In the genomic region with DNA sequence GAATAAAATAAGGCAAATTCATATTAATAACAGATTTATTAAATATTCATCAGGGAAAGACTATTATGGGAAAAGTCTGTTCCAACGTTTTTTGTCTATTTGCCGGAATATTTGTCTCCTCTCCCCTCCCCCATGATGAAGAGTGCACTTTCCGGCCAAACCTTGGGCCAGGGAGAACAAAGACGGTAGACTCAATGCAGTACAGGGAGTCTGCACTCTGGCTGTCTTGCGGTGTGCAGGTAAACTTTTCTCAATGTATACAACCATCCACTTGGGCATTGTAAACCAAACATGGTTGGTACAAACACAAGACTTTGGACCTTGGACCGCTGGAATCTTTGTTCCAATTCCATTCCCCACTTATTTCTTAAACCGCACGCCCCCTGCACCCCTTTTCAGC, we compare ENCODE assay signal across 15 mouse cellular contexts.
DNase-seq lines count a peak whose midpoint lies in the region; ATAC-seq and TF ChIP-seq lines count a peak whose summit lies in the region.
"Had no signal": no experiment of that assay in that cellular context is flagged by ENCODE, and none has a peak within 500 bp of the region (broad histone marks: within the 10 kb centered on the region; RNA-seq: fewer than 3 reads in every experiment).

No protein-coding gene starts in this region.

- no peak overlapping the region for H3K27ac ChIP-seq in forebrain, embryonic 11.5 days (ENCODE audit: low read depth, low read length)
- no peak overlapping the region for H3K27ac ChIP-seq in forebrain, postnatal 0 days (ENCODE audit: low read depth, low read length)
- H3K27ac ChIP-seq in hindbrain, embryonic 16.5 days (ENCODE audit: low read depth, low read length) = no peak overlapping the region
- no peak overlapping the region for H3K27ac ChIP-seq in hindbrain, embryonic 10.5 days
- no peak overlapping the region for H3K27ac ChIP-seq in hindbrain, postnatal 0 days
- H3K27ac ChIP-seq: limb, embryonic 15.5 days had no signal

- peak overlapping the region; percentile 22; the same call in 1 of the 2 replicates for H3K4me2 ChIP-seq in forebrain, embryonic 11.5 days (ENCODE audit: low read depth, low read length, severe bottlenecking)
- no peak overlapping the region for H3K4me2 ChIP-seq in forebrain, postnatal 0 days (ENCODE audit: low read depth)
- H3K4me2 ChIP-seq in hindbrain, embryonic 16.5 days (ENCODE audit: low read length) = no peak overlapping the region
- no peak overlapping the region for H3K4me2 ChIP-seq in hindbrain, postnatal 0 days (ENCODE audit: low read depth, low read length)
- H3K4me2 ChIP-seq: limb, embryonic 15.5 days; lung, embryonic 14.5 days had no signal

- no peak overlapping the region for H3K4me3 ChIP-seq in forebrain, embryonic 11.5 days (ENCODE audit: low read depth, low read length)
- H3K4me3 ChIP-seq in forebrain, postnatal 0 days (ENCODE audit: low read depth, low read length) = no peak overlapping the region
- no peak overlapping the region for H3K4me3 ChIP-seq in hindbrain, embryonic 16.5 days (ENCODE audit: low read length)
- no peak overlapping the region for H3K4me3 ChIP-seq in hindbrain, embryonic 10.5 days
- no peak overlapping the region for H3K4me3 ChIP-seq in hindbrain, postnatal 0 days (ENCODE audit: low read length)
- H3K4me3 ChIP-seq: limb, embryonic 15.5 days had no signal

- H3K4me1 ChIP-seq in forebrain, embryonic 11.5 days (replicated peaks; ENCODE audit: control insufficient read depth, insufficient read depth, low read length) = no peaks in the 10 kb centered on the region; the same call in 1 of the 2 replicates
- H3K4me1 ChIP-seq in forebrain, postnatal 0 days (ENCODE audit: insufficient read depth) = no peaks in the 10 kb centered on the region
- H3K4me1 ChIP-seq in hindbrain, embryonic 16.5 days (ENCODE audit: control insufficient read depth, insufficient read depth, low read depth, low read length) = no peaks in the 10 kb centered on the region; the same call in 1 of the 2 replicates
- peaks cover 9% of the 10 kb centered on the region; the same call in 1 of the 2 replicates for H3K4me1 ChIP-seq in hindbrain, embryonic 10.5 days (replicated peaks)
- H3K4me1 ChIP-seq in hindbrain, postnatal 0 days (ENCODE audit: insufficient read depth, low read length) = no peaks in the 10 kb centered on the region

- ATAC-seq in forebrain, embryonic 11.5 days (replicated peaks; ENCODE audit: low FRiP score) = 0 out of 2 replicates have a peak, but pooled peaks have one; percentile 53
- ATAC-seq in forebrain, postnatal 0 days = no peak
- ATAC-seq in hindbrain, embryonic 16.5 days = peak; percentile 24; the same call in 1 of the 2 replicates
- ATAC-seq in hindbrain, postnatal 0 days = 0 out of 2 replicates have a peak, but pooled peaks have one; percentile 5

- H3K9ac ChIP-seq in forebrain, embryonic 11.5 days (ENCODE audit: low read length) = no peak overlapping the region
- H3K9ac ChIP-seq in forebrain, postnatal 0 days = no peak overlapping the region
- no peak overlapping the region for H3K9ac ChIP-seq in hindbrain, embryonic 16.5 days (ENCODE audit: low read depth, low read length)
- no peak overlapping the region for H3K9ac ChIP-seq in hindbrain, postnatal 0 days (replicated peaks; ENCODE audit: low read length)
- H3K9ac ChIP-seq: limb, embryonic 15.5 days; lung, embryonic 14.5 days had no signal

- H3K36me3 ChIP-seq in forebrain, embryonic 11.5 days (ENCODE audit: control insufficient read depth, insufficient read depth, low read length) = no peaks in the 10 kb centered on the region
- no peaks in the 10 kb centered on the region; the same call in none of the 2 replicates for H3K36me3 ChIP-seq in forebrain, postnatal 0 days (ENCODE audit: insufficient read depth)
- no peaks in the 10 kb centered on the region for H3K36me3 ChIP-seq in hindbrain, embryonic 16.5 days (ENCODE audit: control insufficient read depth, insufficient read depth, low read length)
- H3K36me3 ChIP-seq in hindbrain, embryonic 10.5 days = no peaks in the 10 kb centered on the region
- no peaks in the 10 kb centered on the region for H3K36me3 ChIP-seq in hindbrain, postnatal 0 days (ENCODE audit: insufficient read depth, low read length)
- H3K36me3 ChIP-seq: limb, embryonic 15.5 days had no signal

- H3K27me3 ChIP-seq in forebrain, embryonic 11.5 days (ENCODE audit: control insufficient read depth, insufficient read depth, low read length) = no peaks in the 10 kb centered on the region
- H3K27me3 ChIP-seq in forebrain, postnatal 0 days (ENCODE audit: insufficient read depth, low read length) = no peaks in the 10 kb centered on the region
- no peaks in the 10 kb centered on the region for H3K27me3 ChIP-seq in hindbrain, embryonic 16.5 days (replicated peaks; ENCODE audit: control insufficient read depth, insufficient read depth, low read length)
- H3K27me3 ChIP-seq in hindbrain, embryonic 10.5 days (ENCODE audit: insufficient read depth, poor library complexity, severe bottlenecking) = no peaks in the 10 kb centered on the region
- H3K27me3 ChIP-seq in hindbrain, postnatal 0 days (ENCODE audit: insufficient read depth, low read length) = no peaks in the 10 kb centered on the region
- H3K27me3 ChIP-seq: limb, embryonic 15.5 days had no signal

- no peaks in the 10 kb centered on the region for H3K9me3 ChIP-seq in forebrain, embryonic 11.5 days (ENCODE audit: control insufficient read depth, low read length)
- no peaks in the 10 kb centered on the region for H3K9me3 ChIP-seq in forebrain, postnatal 0 days (ENCODE audit: low read length)
- H3K9me3 ChIP-seq in hindbrain, embryonic 16.5 days (ENCODE audit: control insufficient read depth, low read length) = no peaks in the 10 kb centered on the region
- H3K9me3 ChIP-seq in hindbrain, embryonic 10.5 days = no peaks in the 10 kb centered on the region
- H3K9me3 ChIP-seq in hindbrain, postnatal 0 days (ENCODE audit: low read length) = no peaks in the 10 kb centered on the region
- H3K9me3 ChIP-seq: limb, embryonic 15.5 days had no signal

- WGBS in forebrain, embryonic 11.5 days = 36% methylated on average over 8 of the region's 8 CpGs
- 21% methylated on average over 8 of the region's 8 CpGs for WGBS in forebrain, postnatal 0 days
- 53% methylated on average over 8 of the region's 8 CpGs for WGBS in hindbrain, embryonic 16.5 days
- 58% methylated on average over 8 of the region's 8 CpGs for WGBS in hindbrain, embryonic 10.5 days
- 50% methylated on average over 8 of the region's 8 CpGs for WGBS in hindbrain, postnatal 0 days

- TF ChIP-seq CTCF in forebrain, postnatal 0 days (IDR thresholded peaks at IDR 0.05; ENCODE audit: low read depth) = no peak
- no peak for TF ChIP-seq CTCF in hindbrain, postnatal 0 days (IDR thresholded peaks at IDR 0.05; ENCODE audit: low read depth)

- DNase-seq in forebrain, embryonic 11.5 days (ENCODE audit: low spot score) = no peak
- no peak for DNase-seq in forebrain, postnatal 0 days
- no peak for DNase-seq in hindbrain, embryonic 10.5 days (ENCODE audit: low spot score)
- DNase-seq in ZHBTc4 (ENCODE audit: low read depth, low spot score) = peak; percentile 22
- DNase-seq in hindbrain, postnatal 0 days (ENCODE audit: low spot score) = no peak
- no peak for DNase-seq in ovary, postnatal 14 days (ENCODE audit: low spot score)
- DNase-seq in cerebellum, postnatal 4 days (ENCODE audit: low spot score in 2 of 2) = no peak
- DNase-seq: cerebellum, adult 8-10 months; kidney, adult 18-20 months; kidney, postnatal 4 days; lung, embryonic 14.5 days; right cerebral cortex, postnatal 14 days; thymus, postnatal 14 days had no signal
